Mouse (Mus musculus) lung, postnatal 0 days (tissue): ENCODE measurements around the gene Mien1.

Experiments used
- CTCF ChIP-seq: IDR thresholded peaks from 2 replicates; pipeline ENCODE4 v1.5.1; 2016; ENCODE audit warnings: antibody characterized with exemption, mild to moderate bottlenecking
- EP300 ChIP-seq: IDR thresholded peaks from 2 replicates; pipeline ENCODE4 v1.6.1; 2016; ENCODE audit warnings: antibody characterized with exemption, mild to moderate bottlenecking, control low read depth

- no peak for TF ChIP-seq EP300
- TF ChIP-seq CTCF, result no peak
Measured at GRCm38 (mm10) chr11:98456545-98456944, 17.8 kb upstream of the Mien1 start.
